Mouse (Mus musculus) layer of hippocampus, adult 9-11 months (tissue): ENCODE results near the gene Nap1l5.

Experiments
- DNase-seq: peaks from one replicate; pipeline ENCODE4 v3.0.0; 2022

The Nap1l5 gene

GRCm38 (mm10) chr6:58906852-58907261 is at the start of gene Nap1l5:
Gene Nap1l5, minus strand, starts transcription at chr6:58907076.
- DNase-seq: peak; percentile 87

DNA sequence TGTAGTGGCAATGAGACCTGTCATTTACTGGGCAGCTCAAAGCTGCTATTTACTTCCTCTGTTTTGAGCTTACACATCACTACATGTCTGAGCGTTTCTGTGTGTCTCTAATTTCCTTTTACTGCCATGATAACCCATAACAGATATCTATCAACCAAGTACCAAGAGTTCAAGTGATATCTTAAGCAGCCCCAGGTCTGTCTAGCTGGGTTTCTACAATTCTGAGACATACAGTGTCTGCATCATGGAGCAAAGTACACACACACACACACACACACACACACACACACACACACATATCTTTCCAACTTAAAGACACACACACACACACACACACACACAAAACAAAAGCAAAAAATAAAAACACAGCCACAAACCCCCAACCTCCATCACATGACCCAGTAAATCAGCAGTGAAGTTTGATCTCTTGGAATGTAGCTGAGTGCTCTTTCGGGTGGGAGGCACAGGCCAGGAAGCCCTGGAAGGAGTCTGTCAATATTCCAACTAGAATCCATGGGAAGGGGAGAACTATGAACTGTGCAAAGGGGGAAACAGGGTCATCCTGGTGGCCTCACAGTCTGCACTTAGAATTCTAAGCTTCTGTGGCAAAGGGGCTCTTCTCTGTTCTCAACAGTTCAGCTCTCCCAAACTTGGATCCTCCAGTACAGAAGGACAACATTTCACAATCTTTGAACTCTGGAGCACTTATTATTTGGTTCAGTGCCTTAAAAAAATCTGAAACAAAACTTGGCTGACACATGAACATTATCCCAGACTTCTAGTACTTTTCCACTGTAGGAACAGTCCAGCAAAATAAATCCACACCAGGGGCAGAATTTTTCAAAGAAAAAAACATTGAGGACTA is 44.5 kb upstream of the Nap1l5 start:
- no peak for DNase-seq

DNA sequence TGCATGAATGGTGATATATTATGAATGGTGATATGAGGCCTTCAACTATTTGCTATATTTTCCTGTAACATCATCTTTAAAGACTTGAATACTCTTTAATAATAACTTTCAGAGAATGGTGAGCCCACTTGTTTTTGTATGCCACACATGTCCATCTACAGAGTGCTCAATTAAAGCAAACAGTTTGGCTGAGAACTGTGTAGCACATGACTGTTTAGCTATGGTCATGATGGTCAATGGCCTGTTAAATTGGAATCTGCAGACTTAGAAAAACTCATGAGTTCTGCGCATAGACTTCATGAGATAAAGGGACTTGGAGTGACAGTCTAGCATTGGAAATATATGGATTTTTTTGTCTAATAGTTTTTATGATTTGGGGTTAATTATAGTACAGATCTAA is 43.5 kb upstream of the Nap1l5 start:
- no peak for DNase-seq

GRCm38 (mm10) chr6:58946840-58947239 is 40.0 kb upstream of the Nap1l5 start:
- peak; percentile 50 for DNase-seq

GRCm38 (mm10) chr6:58946246-58946645 is 39.4 kb upstream of the Nap1l5 start:
- DNase-seq: no peak

- no peak for DNase-seq
These were observed 37.1 kb upstream of the Nap1l5 start for GRCm38 (mm10) chr6:58943958-58944357.

GRCm38 (mm10) chr6:58942276-58942675 is 35.4 kb upstream of the Nap1l5 start:
- no peak for DNase-seq

GRCm38 (mm10) chr6:58937726-58938125 is 30.9 kb upstream of the Nap1l5 start:
- no peak for DNase-seq

GRCm38 (mm10) chr6:58934144-58934543 is 27.3 kb upstream of the Nap1l5 start:
- DNase-seq: no peak

DNA sequence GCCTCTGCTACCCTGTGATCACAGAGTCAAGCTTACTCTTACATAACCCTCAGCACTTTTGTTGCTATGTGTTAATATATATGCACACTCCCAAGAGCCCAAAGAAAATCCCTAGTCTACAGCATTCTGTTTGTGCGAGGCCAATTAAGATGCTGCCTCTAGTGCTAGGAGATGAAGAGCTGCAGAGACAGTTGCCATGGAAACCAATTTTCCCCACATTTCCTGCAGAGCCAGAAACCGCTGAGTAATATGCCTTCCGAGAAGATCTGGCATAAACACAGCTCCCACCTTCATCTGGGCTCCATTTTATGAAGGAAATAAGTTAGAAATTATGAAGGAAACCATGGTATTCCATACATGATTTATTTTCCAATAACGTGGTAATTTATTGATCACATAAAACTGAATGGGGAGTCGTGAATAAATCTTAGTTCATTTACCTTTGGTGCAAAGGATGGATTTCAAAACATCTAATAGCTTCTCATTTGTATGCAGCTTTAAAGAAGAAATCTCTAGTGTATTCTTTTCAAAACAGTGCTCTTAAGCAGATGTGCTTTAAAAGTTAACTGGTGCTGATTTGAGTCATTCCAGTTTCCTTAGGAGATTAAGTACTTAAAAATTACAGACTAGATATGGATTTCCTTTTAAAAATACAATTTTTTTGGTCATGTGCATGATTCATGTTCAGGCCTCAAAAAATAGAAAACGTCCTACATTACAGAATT is 26.5 kb upstream of the Nap1l5 start:
- peak; percentile 94 for DNase-seq

GRCm38 (mm10) chr6:58932515-58933188 is 25.8 kb upstream of the Nap1l5 start:
- no peak for DNase-seq

GRCm38 (mm10) chr6:58931149-58931548 is 24.3 kb upstream of the Nap1l5 start:
- no peak for DNase-seq

GRCm38 (mm10) chr6:58929911-58930431 is 23.1 kb upstream of the Nap1l5 start:
- no peak for DNase-seq

GRCm38 (mm10) chr6:58927881-58928280 is 21.0 kb upstream of the Nap1l5 start:
- DNase-seq: no peak

DNA sequence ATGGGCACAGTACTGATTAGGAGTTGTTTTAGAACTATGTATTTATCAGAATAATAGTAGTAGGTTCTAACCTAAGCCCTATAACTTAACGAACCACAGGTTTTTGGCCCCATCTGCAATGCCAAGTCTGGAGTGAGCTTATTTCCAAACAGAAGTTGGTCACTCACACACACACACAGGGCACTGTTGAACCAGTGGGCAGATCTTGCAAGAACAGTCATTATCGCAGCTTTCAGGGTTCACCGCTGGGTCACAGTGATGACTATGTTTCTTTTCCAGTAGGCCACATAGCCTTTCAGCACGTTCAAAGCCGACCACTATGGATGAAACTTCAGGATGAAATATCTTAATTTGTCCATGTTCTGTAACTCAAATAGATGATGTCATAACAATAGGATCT is 15.6 kb upstream of the Nap1l5 start:
- DNase-seq: no peak

- DNase-seq: no peak
These were observed 14.7 kb upstream of the Nap1l5 start for GRCm38 (mm10) chr6:58921623-58922022.

GRCm38 (mm10) chr6:58920735-58921134 is 13.9 kb upstream of the Nap1l5 start:
- DNase-seq: no peak

DNA sequence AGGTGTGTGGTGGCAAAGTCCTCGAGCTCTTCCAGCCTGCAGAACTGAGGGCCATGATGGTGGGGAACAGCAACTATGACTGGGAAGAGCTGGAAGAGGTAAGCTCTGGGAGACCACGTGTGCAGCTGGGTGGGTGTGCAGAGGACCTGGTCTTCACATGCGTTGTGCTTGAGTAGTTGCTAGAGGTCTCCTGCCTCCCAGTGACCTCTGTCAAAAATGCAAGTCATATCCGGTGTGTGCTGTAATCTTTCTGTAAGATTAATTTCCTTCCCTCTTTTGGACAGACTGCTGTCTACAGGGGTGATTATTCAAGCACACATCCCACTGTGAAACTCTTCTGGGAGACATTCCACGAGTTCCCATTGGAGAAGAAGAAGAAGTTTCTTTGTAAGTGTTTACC is 9.6 kb upstream of the Nap1l5 start:
- no peak for DNase-seq

DNA sequence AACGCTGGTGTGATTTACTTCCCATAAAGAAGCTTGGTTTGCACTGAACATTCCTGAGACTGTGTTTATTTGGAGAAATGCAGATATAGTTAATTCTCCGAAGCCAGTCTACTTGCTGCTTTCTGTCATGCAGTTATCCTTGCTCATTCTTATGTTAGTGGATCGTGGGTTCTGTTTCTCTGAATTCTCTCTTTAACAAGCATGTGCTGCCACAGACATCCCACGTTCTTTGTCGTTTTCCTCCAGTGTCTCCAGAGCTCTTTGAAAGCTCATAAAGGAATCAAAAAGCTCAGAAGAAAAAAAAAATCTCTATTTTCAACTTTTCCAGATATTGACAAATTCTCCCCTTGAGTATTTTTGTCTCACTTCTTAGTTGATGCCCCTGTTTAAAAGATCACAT is 7.1 kb upstream of the Nap1l5 start:
- no peak for DNase-seq

GRCm38 (mm10) chr6:58913551-58913950 is 6.7 kb upstream of the Nap1l5 start:
- no peak for DNase-seq

DNA sequence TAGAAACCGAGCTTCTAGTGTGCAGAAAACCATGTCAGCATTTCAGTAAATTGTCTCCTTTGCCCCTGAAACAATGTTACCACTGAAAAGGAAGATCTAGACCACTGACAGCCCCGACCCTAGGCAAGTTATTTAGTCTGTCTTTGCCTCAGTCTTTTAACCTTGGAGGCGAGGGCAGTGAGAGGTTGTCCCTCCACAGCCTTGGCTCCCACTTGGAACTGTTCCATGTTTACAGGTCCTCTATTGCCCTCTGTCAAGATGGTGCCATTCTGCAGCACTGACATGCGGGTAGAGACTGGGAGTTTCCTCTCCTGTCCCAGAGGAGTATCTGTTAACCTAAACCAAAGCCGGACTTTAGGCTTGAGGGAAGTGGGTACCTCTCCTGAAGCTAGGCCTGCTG is 6.0 kb upstream of the Nap1l5 start:
- no peak for DNase-seq

DNA sequence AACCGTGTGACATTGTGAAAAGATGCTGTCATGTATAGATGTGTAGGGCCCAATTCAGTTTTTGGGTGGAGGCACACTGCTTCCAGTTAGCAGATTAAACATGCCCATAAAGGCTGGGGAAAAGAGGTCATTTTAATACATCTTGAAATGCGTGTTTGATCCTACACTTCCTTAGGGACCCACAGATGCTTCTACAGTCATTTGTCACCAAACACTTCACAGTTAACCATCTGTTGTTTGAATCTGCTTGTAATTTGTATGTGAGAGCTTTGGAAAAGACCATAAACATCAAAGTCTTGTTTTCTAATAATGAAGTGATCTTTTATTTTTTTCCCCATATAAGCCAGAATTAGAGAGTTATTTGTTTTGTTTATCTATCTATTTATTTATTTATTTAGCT is 915 bp upstream of the Nap1l5 start:
- DNase-seq: no peak

GRCm38 (mm10) chr6:58907336-58907735 is 460 bp upstream of the Nap1l5 start:
- DNase-seq: no peak
